Mouse (Mus musculus): Measurements from ENCODE around the gene Eepd1. TPM values are rescaled to one million over a fixed set of nuclear protein-coding genes. Genes with fewer than 3 reads are reported as not detected.

The Eepd1 gene
- polyA plus RNA-seq, 1 experiment: 2.7 TPM

DNA sequence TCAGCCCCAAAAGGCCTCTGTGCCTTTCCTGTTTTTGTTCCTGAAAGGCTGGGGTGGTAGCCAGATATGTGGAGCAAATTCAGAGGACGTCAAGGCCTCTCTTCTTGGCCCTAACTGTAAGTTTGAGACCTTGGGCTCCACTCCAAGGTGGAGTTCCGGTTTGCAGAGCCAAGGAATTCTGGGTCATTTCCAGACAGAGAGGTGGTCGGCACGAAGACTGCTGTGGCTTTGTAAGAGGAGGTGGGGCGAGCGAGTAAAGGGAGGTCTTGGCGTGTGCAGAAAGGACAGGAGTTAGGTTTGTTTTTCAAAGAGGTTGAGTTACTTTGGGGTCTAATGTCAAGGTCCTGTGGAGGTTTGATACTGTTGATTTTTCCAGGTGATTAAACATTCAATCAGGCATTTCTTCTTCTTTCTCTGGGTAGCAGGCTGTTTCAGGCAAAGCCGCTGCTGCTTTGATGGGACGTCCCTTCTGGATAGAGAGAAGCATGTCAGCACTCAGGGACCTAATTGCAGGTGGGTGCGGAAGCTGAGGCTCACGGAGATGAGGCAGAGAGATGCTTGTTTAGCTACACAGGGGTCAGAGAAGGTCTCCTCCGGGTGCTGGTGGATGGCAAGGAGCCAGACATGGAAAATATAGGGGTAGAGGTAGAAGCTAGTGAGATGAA lies 6.2 kb downstream of the Eepd1 start:
- WGBS: 79% methylated on average over 12 of the region's 12 CpGs
- TF ChIP-seq CTCF (IDR thresholded peaks at IDR 0.05; ENCODE audit: extremely low read depth, insufficient read depth, insufficient read length, insufficient replicate concordance) (no peak), POLR2A (IDR thresholded peaks at IDR 0.05; ENCODE audit: low read depth, low read length) (no peak)
- H3K27ac ChIP-seq (ENCODE audit: insufficient read depth, low read length): no peak overlapping the region

DNA sequence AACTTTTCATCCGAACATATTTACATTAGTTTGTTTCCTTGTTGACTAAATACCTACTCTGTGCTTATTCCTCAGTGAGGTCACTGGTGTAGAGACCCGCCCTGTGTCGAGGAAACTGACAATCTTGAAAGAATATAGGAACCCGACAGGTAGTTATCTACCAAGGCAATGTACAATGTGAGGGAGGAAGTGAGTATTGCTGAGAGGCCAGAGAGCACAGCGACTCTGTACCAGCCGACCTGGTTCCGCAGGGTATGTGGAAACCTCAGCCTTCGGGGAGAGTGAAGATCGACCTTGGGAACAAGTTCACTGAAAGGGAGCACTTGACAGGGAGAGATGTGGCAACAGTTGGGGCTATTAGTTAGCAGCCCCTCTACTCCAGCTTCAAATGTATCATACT lies 7.2 kb downstream of the Eepd1 start:
- TF ChIP-seq POLR2A (IDR thresholded peaks at IDR 0.05; ENCODE audit: low read depth, low read length) (no peak), CTCF (IDR thresholded peaks at IDR 0.05; ENCODE audit: extremely low read depth, insufficient read depth, insufficient read length, insufficient replicate concordance) (no peak)
- Histone ChIP-seq H3K36me3 (ENCODE audit: control insufficient read depth, insufficient read depth, low read length) (no peaks in the 10 kb centered on the region), H3K4me1 (ENCODE audit: control insufficient read depth, insufficient read depth, insufficient read length) (no peaks in the 10 kb centered on the region; the same call in 1 of the 2 replicates), H3K27ac (ENCODE audit: insufficient read depth, low read length) (no peak overlapping the region), H3K4me3 (ENCODE audit: extremely low read depth, insufficient read depth, insufficient read length) (no peak overlapping the region), H3K27me3 (ENCODE audit: control insufficient read depth, insufficient read depth, low read length) (no peaks in the 10 kb centered on the region)
- 76% methylated on average over 9 of the region's 9 CpGs for WGBS
- DNase-seq (ENCODE audit: low read depth in 1 of 2, low spot score in 2 of 2): no peak

More for the DNA sequence above, 6.2 kb downstream of the Eepd1 start:
- H3K4me3 ChIP-seq (ENCODE audit: extremely low read depth, insufficient read depth, insufficient read length): no peak overlapping the region
- no peaks in the 10 kb centered on the region for H3K36me3 ChIP-seq (ENCODE audit: control insufficient read depth, insufficient read depth, low read length)
- no peaks in the 10 kb centered on the region; the same call in 1 of the 2 replicates for H3K4me1 ChIP-seq (ENCODE audit: control insufficient read depth, insufficient read depth, insufficient read length)
- no peak for DNase-seq (ENCODE audit: low read depth in 1 of 2, low spot score in 2 of 2)
- H3K27me3 ChIP-seq (ENCODE audit: control insufficient read depth, insufficient read depth, low read length): no peaks in the 10 kb centered on the region

DNA sequence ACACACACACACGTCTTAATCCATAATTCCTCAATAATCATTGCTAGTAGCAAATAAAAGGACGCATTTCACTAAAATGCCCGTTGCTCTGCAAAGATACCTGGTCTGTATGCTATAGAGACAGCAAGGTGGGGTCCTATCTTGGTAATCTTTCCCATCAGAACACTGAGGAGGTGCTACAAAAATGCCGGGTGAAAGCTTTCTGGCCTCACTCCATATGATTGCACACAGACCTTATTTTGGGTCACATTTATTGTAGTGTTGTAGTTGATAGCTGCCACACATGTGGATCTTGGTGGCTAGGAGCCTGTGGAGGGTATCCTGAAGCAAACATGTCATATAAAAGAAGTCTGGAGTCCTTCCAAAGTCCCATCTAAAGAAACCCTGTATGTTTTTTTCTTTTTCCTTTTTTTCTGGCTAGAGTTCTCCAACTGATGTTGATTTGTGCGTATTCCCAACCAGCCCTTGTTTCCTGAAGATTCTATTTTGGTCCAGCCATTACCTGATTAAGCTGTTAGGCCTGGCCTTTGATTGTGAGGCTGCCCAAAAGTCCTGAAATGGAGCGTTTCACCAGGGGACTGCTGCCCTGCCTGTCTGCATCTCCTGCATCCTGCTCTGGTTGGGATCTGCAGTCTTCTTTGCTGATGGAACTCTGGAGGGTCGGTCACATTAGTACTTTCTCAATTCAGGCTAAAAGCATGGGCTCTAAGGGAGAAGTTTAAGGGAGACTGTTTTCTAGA lies 8.0 kb downstream of the Eepd1 start:
- Histone ChIP-seq H3K4me1 (ENCODE audit: control insufficient read depth, insufficient read depth, insufficient read length) (no peaks in the 10 kb centered on the region; the same call in 1 of the 2 replicates), H3K27me3 (ENCODE audit: control insufficient read depth, insufficient read depth, low read length) (no peaks in the 10 kb centered on the region), H3K4me3 (ENCODE audit: extremely low read depth, insufficient read depth, insufficient read length) (no peak overlapping the region), H3K27ac (ENCODE audit: insufficient read depth, low read length) (no peak overlapping the region), H3K36me3 (ENCODE audit: control insufficient read depth, insufficient read depth, low read length) (no peaks in the 10 kb centered on the region)
- 84% methylated on average over 7 of the region's 7 CpGs for WGBS
- DNase-seq (ENCODE audit: low read depth in 1 of 2, low spot score in 2 of 2): no peak
- TF ChIP-seq POLR2A (IDR thresholded peaks at IDR 0.05; ENCODE audit: low read depth, low read length): no peak
- no peak for TF ChIP-seq CTCF (IDR thresholded peaks at IDR 0.05; ENCODE audit: extremely low read depth, insufficient read depth, insufficient read length, insufficient replicate concordance)

DNA sequence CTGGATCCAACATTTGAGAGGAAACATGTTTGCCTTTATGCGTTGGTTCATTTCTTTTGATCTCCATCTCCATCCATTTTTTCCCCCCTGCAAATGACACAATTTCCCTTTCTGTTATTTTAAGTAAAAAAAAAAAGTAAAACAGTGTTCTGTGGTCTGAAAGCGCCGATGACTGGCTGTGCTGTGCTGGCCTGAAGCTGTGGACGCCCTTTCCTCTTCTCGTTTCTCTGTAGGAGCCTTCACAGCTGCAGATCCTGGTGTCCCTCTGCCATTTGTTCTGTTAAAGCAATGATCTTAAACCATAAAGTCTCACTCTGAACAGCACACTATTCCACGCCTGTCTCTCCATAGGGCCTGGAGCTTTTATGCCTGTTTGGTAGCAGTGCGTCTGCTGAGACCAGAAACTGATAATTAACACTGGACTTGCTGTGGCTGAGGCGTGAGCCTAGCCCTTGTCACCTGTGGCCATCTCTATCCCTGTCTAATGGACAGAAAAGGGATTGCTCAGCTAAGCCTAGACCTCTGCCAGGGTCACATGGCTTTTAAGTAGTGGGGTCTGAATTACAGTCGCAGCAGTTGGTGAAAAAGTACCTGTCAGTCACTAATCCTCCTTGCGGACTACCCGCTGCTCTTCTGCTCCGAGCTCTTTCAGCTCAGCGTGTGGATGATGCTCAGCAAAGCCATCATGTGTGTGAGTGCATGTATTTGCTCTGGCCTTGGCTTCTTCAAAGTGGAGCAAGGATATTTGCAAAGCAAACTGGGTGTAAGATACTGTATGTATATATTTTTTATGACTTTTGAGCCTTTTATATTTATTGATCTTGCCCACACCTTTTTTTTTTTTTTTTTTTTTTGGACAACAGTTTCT lies 9.2 kb downstream of the Eepd1 start:
- Histone ChIP-seq H3K36me3 (ENCODE audit: control insufficient read depth, insufficient read depth, low read length) (no peaks in the 10 kb centered on the region), H3K4me3 (ENCODE audit: extremely low read depth, insufficient read depth, insufficient read length) (no peak overlapping the region), H3K27me3 (ENCODE audit: control insufficient read depth, insufficient read depth, low read length) (no peaks in the 10 kb centered on the region), H3K27ac (ENCODE audit: insufficient read depth, low read length) (no peak overlapping the region), H3K4me1 (ENCODE audit: control insufficient read depth, insufficient read depth, insufficient read length) (no peaks in the 10 kb centered on the region; the same call in 1 of the 2 replicates)
- WGBS: 63% methylated on average over 13 of the region's 13 CpGs
- TF ChIP-seq POLR2A (IDR thresholded peaks at IDR 0.05; ENCODE audit: low read depth, low read length): no peak
- TF ChIP-seq CTCF (IDR thresholded peaks at IDR 0.05; ENCODE audit: extremely low read depth, insufficient read depth, insufficient read length, insufficient replicate concordance): no peak
- no peak for DNase-seq (ENCODE audit: low read depth in 1 of 2, low spot score in 2 of 2)

DNA sequence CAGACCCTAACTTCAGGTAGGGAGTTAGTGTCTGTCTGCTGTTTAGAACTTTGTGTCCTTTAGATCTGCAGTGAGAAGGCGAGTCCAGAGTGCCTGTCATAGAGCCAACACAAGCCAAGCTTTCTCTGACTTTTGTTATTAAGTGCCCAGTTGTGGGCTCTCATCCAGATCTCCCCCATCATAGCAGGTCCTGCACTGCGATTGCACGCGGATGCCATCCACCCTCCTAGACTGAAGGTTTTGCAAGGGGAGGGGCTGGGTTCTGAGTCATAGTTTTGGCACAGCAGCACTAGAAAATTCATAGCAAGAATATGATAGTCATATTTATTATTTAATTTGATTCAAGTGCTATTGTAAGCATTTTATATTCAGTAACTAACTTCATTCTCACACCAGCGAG lies 12.6 kb downstream of the Eepd1 start:
- TF ChIP-seq POLR2A (IDR thresholded peaks at IDR 0.05; ENCODE audit: low read depth, low read length) (no peak), CTCF (IDR thresholded peaks at IDR 0.05; ENCODE audit: extremely low read depth, insufficient read depth, insufficient read length, insufficient replicate concordance) (no peak)
- Histone ChIP-seq H3K36me3 (ENCODE audit: control insufficient read depth, insufficient read depth, low read length) (no peaks in the 10 kb centered on the region), H3K4me1 (ENCODE audit: control insufficient read depth, insufficient read depth, insufficient read length) (no peaks in the 10 kb centered on the region), H3K4me3 (ENCODE audit: extremely low read depth, insufficient read depth, insufficient read length) (no peak overlapping the region), H3K27me3 (ENCODE audit: control insufficient read depth, insufficient read depth, low read length) (no peaks in the 10 kb centered on the region), H3K27ac (ENCODE audit: insufficient read depth, low read length) (no peak overlapping the region)
- DNase-seq (ENCODE audit: low read depth in 1 of 2, low spot score in 2 of 2): no peak
- 76% methylated on average over 5 of the region's 5 CpGs for WGBS

DNA sequence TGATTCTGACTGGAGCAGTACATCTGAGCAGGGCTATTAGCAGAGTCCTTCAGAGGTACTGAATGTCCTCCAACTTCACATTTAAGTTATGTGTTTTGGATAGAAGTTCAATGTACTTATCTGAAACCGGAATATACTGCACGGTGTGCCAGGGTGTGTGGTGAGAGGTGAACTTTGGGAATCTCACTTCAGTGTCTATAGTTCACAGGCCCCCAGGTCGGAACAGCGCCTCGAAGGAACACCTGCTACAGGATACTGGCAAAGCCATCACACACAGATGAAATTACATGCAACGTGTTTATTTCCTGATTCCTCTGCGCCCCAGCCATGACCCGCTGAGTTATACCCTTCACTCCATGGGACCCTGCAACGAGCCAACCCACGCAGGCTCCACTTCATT lies 14.3 kb downstream of the Eepd1 start:
- no peaks in the 10 kb centered on the region for H3K27me3 ChIP-seq (ENCODE audit: control insufficient read depth, insufficient read depth, low read length)
- H3K4me3 ChIP-seq (ENCODE audit: extremely low read depth, insufficient read depth, insufficient read length): no peak overlapping the region
- no peak for TF ChIP-seq CTCF (IDR thresholded peaks at IDR 0.05; ENCODE audit: extremely low read depth, insufficient read depth, insufficient read length, insufficient replicate concordance)
- no peak for TF ChIP-seq POLR2A (IDR thresholded peaks at IDR 0.05; ENCODE audit: low read depth, low read length)
- no peak overlapping the region for H3K27ac ChIP-seq (ENCODE audit: insufficient read depth, low read length)
- H3K36me3 ChIP-seq (ENCODE audit: control insufficient read depth, insufficient read depth, low read length): no peaks in the 10 kb centered on the region
- no peaks in the 10 kb centered on the region for H3K4me1 ChIP-seq (ENCODE audit: control insufficient read depth, insufficient read depth, insufficient read length)
- DNase-seq (ENCODE audit: low read depth in 1 of 2, low spot score in 2 of 2): no peak
- WGBS: 89% methylated on average over 10 of the region's 10 CpGs

Data from spleen, adult 2 months (tissue).